ENCODE assay signal across 8 mouse cellular contexts in the genomic region with DNA sequence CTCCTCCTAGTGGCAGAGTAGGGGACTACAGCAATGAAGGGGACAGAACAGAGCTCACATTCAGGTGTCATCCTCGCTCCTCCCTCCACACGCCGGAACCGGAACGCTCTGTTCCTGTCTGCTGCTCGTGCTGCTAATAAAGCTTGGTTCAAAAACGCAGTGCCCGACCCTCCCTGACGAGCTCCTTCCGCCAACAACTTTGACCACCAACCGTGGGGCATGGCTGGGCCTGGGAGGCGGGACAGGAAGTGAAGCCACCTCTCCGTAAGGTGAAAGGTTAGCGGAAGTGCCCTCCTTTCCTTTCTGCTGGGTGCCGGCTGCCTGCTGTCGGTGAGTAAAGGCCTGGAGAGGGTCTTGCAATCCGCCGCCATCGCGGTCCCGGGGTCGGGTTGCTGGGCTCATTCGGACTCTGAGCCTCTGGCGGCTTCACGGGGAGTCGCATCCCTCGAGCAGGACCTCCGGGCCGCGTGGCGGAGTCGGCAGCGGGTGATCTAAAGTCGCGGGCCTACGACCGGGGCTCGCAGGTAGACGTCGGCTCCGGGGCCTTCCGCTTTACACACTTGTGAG. TPM values are rescaled to one million over a fixed set of nuclear protein-coding genes. Genes with fewer than 3 reads are reported as not detected.
DNase-seq lines count a peak whose midpoint lies in the region; ATAC-seq lines count a peak whose summit lies in the region.

A gene (plus strand): TSS at position 172 of the 567 bp plus-strand sequence.

- H3K36me3 ChIP-seq in intestine, embryonic 14.5 days (ENCODE audit: control insufficient read depth, insufficient read depth, low read length): peaks cover 30% of the 10 kb centered on the region

- ATAC-seq in intestine, embryonic 14.5 days (replicated peaks; ENCODE audit: low FRiP score, low TSS enrichment, low read depth): peak; percentile 95

- under 1% methylated on average over 42 of the region's 42 CpGs for WGBS in intestine, embryonic 14.5 days

- H3K9ac ChIP-seq in intestine, embryonic 14.5 days (ENCODE audit: low read length): peak within 1 kb of the TSS; percentile 94

- peak; percentile 83 to 87 for DNase-seq in adrenal gland, adult 18-20 months (ENCODE audit: low spot score in 2 of 2)
- DNase-seq in embryo, embryonic 11 days: peak; percentile 98
- peak; percentile 98 for DNase-seq in gastrocnemius, postnatal 25 days
- DNase-seq in intestine, embryonic 14.5 days (ENCODE audit: low spot score): peak; percentile 94
- DNase-seq in left cerebral cortex, postnatal 14 days (ENCODE audit: low spot score in 2 of 2): peak; percentile 96 to 99
- DNase-seq in mesoderm, embryonic 11.5 days (ENCODE audit: low read depth, low spot score): peak; percentile 100
- DNase-seq in right cerebral cortex, postnatal 36 days (ENCODE audit: low spot score in 2 of 2): peak; percentile 95 to 97
- DNase-seq in yolk sac, embryonic 10.5 days (ENCODE audit: low spot score): peak; percentile 100

- H3K4me3 ChIP-seq in intestine, embryonic 14.5 days (ENCODE audit: low read depth, low read length): peak within 1 kb of the TSS; percentile 100

- intact Hi-C loops in left cerebral cortex, postnatal 14 days (cut with DNase I): loop anchor here (5.0 kb wide), 1 partner anchor 125 kb away; a partner anchor contains a TSS

- H3K27me3 ChIP-seq in intestine, embryonic 14.5 days (replicated peaks; ENCODE audit: control insufficient read depth, insufficient read depth, low read length): no peaks in the 10 kb centered on the region

- peaks cover 13% of the 10 kb centered on the region for H3K4me1 ChIP-seq in intestine, embryonic 14.5 days (replicated peaks; ENCODE audit: control insufficient read depth, insufficient read depth, low read length)

- no peaks in the 10 kb centered on the region for H3K9me3 ChIP-seq in intestine, embryonic 14.5 days (ENCODE audit: control insufficient read depth, low read length)

- peak within 1 kb of the TSS; percentile 95 for H3K4me2 ChIP-seq in intestine, embryonic 14.5 days (ENCODE audit: low read length)

- H3K27ac ChIP-seq in intestine, embryonic 14.5 days (ENCODE audit: low read depth): peak within 1 kb of the TSS; percentile 86

RNA-seq across cellular contexts. Expression of the gene that starts here (rescaled TPM):
- total RNA-seq in adrenal gland, adult 18-20 months (2021): 10 to 100 TPM; 68.8 to 83.9 TPM
- total RNA-seq in gastrocnemius, postnatal 25 days (2021): 10 to 100 TPM; 40.6 to 42.5 TPM
- 412 and 439 TPM in 2 replicates for polyA plus RNA-seq in intestine, embryonic 14.5 days (2014; fragmentation: Nextera tagmentation; extraction: Ambion mirVana)
- 10 to 100 TPM; 41.0 to 43.6 TPM for total RNA-seq in left cerebral cortex, postnatal 14 days (2021)

Comparison
In these comparisons a context has a peak if more than half of its experiments do, and no peak if none do; other contexts are left out.
1. Peak in every context shown above with its lines: DNase-seq, ATAC-seq, H3K4me3 ChIP-seq and H3K27ac ChIP-seq.